Mouse (Mus musculus): ENCODE measurements around the gene Hmcn1.

Gene Hmcn1

GRCm38 (mm10) chr1:150537410-150538128 is 455.7 kb downstream of the Hmcn1 start:
- DNase-seq (ENCODE audit: low spot score in 2 of 2): no peak

- DNase-seq (ENCODE audit: low spot score in 2 of 2): no peak
These were observed 457.3 kb downstream of the Hmcn1 start for GRCm38 (mm10) chr1:150535770-150536534.

GRCm38 (mm10) chr1:150534587-150534986 is 458.6 kb downstream of the Hmcn1 start:
- DNase-seq (ENCODE audit: low spot score in 2 of 2): no peak

- no peak for DNase-seq (ENCODE audit: low spot score in 2 of 2)
These were observed 480.2 kb downstream of the Hmcn1 start for GRCm38 (mm10) chr1:150513041-150513440.

Measured in frontal cortex, postnatal 10 days (tissue).